In the genomic region with DNA sequence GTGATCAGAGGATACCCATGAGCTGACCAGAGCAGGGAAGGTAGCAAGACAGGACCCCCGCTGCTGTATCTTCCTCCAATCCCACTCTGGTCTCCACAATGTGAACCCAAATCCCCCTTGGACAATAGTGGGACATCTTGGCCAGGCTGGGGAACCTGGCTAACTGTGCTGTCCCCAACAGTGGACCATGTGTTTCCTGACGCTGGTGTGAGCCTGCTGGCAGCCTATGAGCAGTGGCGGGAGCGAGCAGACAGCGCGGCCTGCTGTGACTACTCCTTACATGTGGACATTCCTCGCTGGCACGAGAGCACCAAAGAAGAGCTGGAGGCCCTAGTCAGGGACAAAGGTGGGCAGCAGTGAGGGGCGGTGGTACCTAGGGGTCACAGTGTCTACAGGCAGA, we compare ENCODE assay signal across 11 mouse cellular contexts. TPM values are rescaled to one million over a fixed set of nuclear protein-coding genes. Genes with fewer than 3 reads are reported as not detected.
"Had no signal": no experiment of that assay in that cellular context is flagged by ENCODE, and none has a peak within 500 bp of the region (broad histone marks: within the 10 kb centered on the region; RNA-seq: fewer than 3 reads in every experiment).

No protein-coding gene starts in this region.

- H3K4me1 ChIP-seq: liver, embryonic 13.5 days had no signal

- H3K4me3 ChIP-seq: liver, embryonic 13.5 days had no signal

- DNase-seq: kidney, postnatal 25 days; liver, embryonic 13.5 days; lung, adult 2 months; lung, postnatal 14 days; lung, postnatal 4 days; midbrain, embryonic 14.5 days; thymus, adult 18-20 months; thymus, postnatal 36 days had no signal

- H3K27ac ChIP-seq: kidney, postnatal 0 days; liver, embryonic 13.5 days had no signal

RNA-seq across cellular contexts. Expression of a gene that starts 5.9 kb away (rescaled TPM):
- total RNA-seq: megakaryocyte progenitor cell, adult 5-6 weeks; megakaryocyte-erythroid progenitor cell, adult 5-6 weeks had no signal
